Mouse (Mus musculus): ENCODE measurements around the gene Dpp10. TPM values are rescaled to one million over a fixed set of nuclear protein-coding genes. Genes with fewer than 3 reads are reported as not detected.

The Dpp10 gene
- polyA plus RNA-seq, 1 experiment from 2014 or later, result 0.20 TPM

DNA sequence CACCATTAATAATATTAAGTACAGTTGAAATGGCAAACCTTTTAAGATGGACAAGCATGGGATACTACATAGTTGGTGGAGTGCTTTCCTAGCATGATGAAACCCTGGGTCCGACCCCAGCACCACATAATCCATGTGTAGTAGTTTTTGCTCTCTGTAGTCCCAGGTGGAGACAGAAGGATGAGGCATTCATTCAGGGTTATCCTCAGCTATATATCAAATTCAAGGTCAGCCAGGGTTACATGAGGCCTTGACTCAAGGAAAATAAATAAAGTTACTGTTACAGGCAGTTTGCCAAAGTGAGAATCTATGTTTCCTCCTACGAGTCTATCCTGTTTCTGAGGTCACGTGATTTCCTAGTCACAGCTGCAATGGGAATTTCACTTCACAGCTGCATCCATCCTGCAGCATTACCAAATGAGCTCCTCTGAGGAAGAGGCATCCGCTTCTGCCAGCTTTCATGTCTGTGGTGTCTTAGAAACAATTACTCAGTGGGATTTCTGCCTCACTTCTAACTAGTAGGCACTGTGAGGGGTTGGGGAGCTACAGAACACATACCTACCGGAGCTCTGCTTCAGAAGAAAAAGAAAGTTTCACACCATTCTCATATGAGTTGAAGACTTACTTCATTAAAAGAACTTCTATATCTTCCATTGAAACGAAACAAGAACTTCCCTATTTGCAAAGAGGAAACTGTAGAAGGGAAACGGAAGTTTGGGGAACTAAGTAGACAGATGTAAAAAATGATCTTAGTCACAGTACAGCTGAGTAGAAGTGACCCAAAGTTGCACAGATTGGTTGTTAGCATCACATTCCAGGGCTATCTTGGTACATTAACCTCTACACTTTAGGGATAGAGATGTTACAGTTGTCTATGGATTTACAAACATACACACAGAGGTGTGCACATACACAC lies 111.3 kb downstream of the Dpp10 start:
- Histone ChIP-seq H3K27ac (ENCODE audit: low read depth, low read length) (no peak overlapping the region), H3K4me2 (ENCODE audit: low read depth, low read length, severe bottlenecking) (no peak overlapping the region), H3K27me3 (ENCODE audit: control insufficient read depth, insufficient read depth, low read length) (no peaks in the 10 kb centered on the region), H3K9ac (ENCODE audit: low read length) (no peak overlapping the region), H3K4me3 (ENCODE audit: low read depth, low read length) (no peak overlapping the region), H3K4me1 (replicated peaks; ENCODE audit: control insufficient read depth, insufficient read depth, low read length) (no peaks in the 10 kb centered on the region), H3K36me3 (ENCODE audit: control insufficient read depth, insufficient read depth, low read length) (no peaks in the 10 kb centered on the region), H3K9me3 (ENCODE audit: control insufficient read depth, low read length) (no peaks in the 10 kb centered on the region)
- DNase-seq (ENCODE audit: low spot score) (no peak), ATAC-seq (replicated peaks; ENCODE audit: low FRiP score) (no peak)
- WGBS, result 76% methylated on average over 7 of the region's 7 CpGs

DNA sequence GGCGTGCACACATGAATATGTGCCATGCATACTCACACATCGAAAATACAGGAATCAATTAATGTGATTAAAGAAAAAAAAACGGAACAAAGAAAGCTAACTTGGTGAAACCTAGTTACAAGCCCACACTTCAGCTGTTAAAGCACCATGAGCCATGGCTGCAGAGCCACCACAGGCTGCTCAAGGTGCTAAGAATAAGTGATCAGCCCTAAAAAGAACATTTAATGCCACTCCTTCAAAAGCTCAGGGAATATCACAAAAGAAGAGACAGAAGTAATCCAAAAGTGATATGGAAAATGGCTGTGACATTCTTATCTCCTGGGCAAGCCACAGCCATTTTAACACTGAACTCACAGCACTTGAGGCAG lies 117.4 kb downstream of the Dpp10 start:
- H3K36me3 ChIP-seq (ENCODE audit: control insufficient read depth, insufficient read depth, low read length), result no peaks in the 10 kb centered on the region
- no peak overlapping the region for H3K27ac ChIP-seq (ENCODE audit: low read depth, low read length)
- no peaks in the 10 kb centered on the region for H3K9me3 ChIP-seq (ENCODE audit: control insufficient read depth, low read length)
- H3K4me2 ChIP-seq (ENCODE audit: low read depth, low read length, severe bottlenecking), result no peak overlapping the region
- DNase-seq (ENCODE audit: low spot score) (no peak), ATAC-seq (replicated peaks; ENCODE audit: low FRiP score) (no peak)
- WGBS, result 78% methylated on average over 3 of the region's 3 CpGs
- H3K9ac ChIP-seq (ENCODE audit: low read length), result no peak overlapping the region
- H3K27me3 ChIP-seq (ENCODE audit: control insufficient read depth, insufficient read depth, low read length), result no peaks in the 10 kb centered on the region
- H3K4me1 ChIP-seq (replicated peaks; ENCODE audit: control insufficient read depth, insufficient read depth, low read length), result no peaks in the 10 kb centered on the region
- H3K4me3 ChIP-seq (ENCODE audit: low read depth, low read length), result no peak overlapping the region

DNA sequence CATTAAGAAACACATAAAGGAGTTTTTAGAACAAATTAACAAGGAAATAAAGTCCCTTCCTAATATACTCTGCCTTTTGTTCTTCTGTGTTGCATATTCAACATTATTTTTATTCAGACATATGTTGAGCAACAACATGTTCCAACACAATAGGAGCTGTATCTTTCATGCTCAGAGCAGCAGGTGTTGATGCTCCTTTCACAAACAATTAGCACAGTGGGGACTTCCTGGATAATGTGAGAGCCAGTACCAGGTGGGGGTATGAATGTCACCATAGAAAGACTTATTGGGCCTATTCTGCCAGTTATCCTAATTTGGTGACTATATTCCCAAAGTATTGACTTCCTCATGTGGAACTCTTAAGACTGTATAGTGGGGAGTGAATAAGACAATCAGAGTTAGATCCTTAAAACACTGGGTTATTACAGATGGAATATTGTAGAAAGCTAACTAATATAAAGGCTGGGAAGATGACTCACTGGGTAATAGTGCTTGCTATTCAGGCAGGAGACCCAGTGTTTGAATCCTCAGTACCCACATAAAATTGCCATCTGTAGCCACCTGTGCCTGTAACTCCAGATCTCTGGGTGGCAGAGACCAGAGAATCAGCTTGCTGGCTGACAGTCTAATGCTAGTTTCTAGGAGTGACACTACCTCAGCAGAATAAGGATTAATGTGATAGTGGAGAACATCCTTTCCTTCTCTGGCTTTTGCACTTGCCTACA lies 117.9 kb downstream of the Dpp10 start:
- no peaks in the 10 kb centered on the region for H3K4me1 ChIP-seq (replicated peaks; ENCODE audit: control insufficient read depth, insufficient read depth, low read length)
- H3K36me3 ChIP-seq (ENCODE audit: control insufficient read depth, insufficient read depth, low read length), result no peaks in the 10 kb centered on the region
- H3K4me3 ChIP-seq (ENCODE audit: low read depth, low read length), result no peak overlapping the region
- no peak overlapping the region for H3K27ac ChIP-seq (ENCODE audit: low read depth, low read length)
- ATAC-seq (replicated peaks; ENCODE audit: low FRiP score) (no peak; the same call in 1 of the 2 replicates), DNase-seq (ENCODE audit: low spot score) (no peak)
- H3K9ac ChIP-seq (ENCODE audit: low read length), result no peak overlapping the region
- no peaks in the 10 kb centered on the region for H3K27me3 ChIP-seq (ENCODE audit: control insufficient read depth, insufficient read depth, low read length)
- H3K4me2 ChIP-seq (ENCODE audit: low read depth, low read length, severe bottlenecking), result no peak overlapping the region
- no peaks in the 10 kb centered on the region for H3K9me3 ChIP-seq (ENCODE audit: control insufficient read depth, low read length)

DNA sequence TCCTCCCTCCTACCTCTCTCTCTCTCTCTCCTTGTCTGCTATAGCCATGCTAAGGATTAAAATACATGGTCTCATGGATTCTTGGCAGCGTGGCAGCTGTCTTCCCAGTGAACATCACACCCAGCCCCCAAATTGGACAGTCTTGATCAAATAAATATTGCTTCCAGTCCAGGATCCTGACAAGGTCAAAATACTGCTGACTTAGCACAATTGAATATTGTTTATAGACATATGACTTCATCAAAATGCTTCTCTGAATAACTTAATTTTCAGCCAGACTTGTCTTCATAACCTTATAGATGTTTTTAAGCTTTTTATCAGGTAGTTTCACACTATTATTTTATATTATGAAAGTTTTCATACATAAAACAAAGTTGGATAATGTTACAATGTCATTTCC lies 120.5 kb downstream of the Dpp10 start:
- H3K27ac ChIP-seq (ENCODE audit: low read depth, low read length), result no peak overlapping the region
- ATAC-seq (replicated peaks; ENCODE audit: low FRiP score), result no peak
- no peak for DNase-seq (ENCODE audit: low spot score)
- no peaks in the 10 kb centered on the region for H3K27me3 ChIP-seq (ENCODE audit: control insufficient read depth, insufficient read depth, low read length)
- no peak overlapping the region for H3K9ac ChIP-seq (ENCODE audit: low read length)
- 75% methylated on average over 1 of the region's 1 CpGs for WGBS
- H3K4me2 ChIP-seq (ENCODE audit: low read depth, low read length, severe bottlenecking), result no peak overlapping the region
- no peaks in the 10 kb centered on the region for H3K9me3 ChIP-seq (ENCODE audit: control insufficient read depth, low read length)
- H3K4me1 ChIP-seq (replicated peaks; ENCODE audit: control insufficient read depth, insufficient read depth, low read length), result no peaks in the 10 kb centered on the region
- no peaks in the 10 kb centered on the region for H3K36me3 ChIP-seq (ENCODE audit: control insufficient read depth, insufficient read depth, low read length)
- no peak overlapping the region for H3K4me3 ChIP-seq (ENCODE audit: low read depth, low read length)

DNA sequence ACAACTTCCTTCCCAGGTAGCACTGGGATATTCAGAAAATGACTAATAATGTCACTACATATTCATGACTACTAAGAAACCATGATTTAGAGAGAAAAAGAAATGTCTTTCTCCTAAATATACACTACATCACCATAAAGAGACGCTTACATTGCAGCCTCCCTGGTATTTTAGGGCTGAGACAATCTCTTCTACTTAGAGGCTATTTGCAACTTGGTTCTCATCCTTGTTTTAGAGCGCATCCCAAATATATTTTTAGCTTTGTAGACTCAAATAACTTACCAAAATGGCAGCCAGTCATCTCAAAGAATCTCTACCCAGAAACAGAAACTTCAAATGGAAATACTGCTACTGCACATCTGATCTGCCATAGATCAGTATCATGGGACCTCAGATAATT lies 121.5 kb downstream of the Dpp10 start:
- Histone ChIP-seq H3K9ac (ENCODE audit: low read length) (no peak overlapping the region), H3K9me3 (ENCODE audit: control insufficient read depth, low read length) (no peaks in the 10 kb centered on the region), H3K4me2 (ENCODE audit: low read depth, low read length, severe bottlenecking) (no peak overlapping the region), H3K27me3 (ENCODE audit: control insufficient read depth, insufficient read depth, low read length) (no peaks in the 10 kb centered on the region), H3K36me3 (ENCODE audit: control insufficient read depth, insufficient read depth, low read length) (no peaks in the 10 kb centered on the region), H3K27ac (ENCODE audit: low read depth, low read length) (no peak overlapping the region), H3K4me3 (ENCODE audit: low read depth, low read length) (no peak overlapping the region), H3K4me1 (replicated peaks; ENCODE audit: control insufficient read depth, insufficient read depth, low read length) (no peaks in the 10 kb centered on the region)
- no peak for ATAC-seq (replicated peaks; ENCODE audit: low FRiP score)
- 81% methylated on average over 2 of the region's 2 CpGs for WGBS
- no peak for DNase-seq (ENCODE audit: low spot score)

DNA sequence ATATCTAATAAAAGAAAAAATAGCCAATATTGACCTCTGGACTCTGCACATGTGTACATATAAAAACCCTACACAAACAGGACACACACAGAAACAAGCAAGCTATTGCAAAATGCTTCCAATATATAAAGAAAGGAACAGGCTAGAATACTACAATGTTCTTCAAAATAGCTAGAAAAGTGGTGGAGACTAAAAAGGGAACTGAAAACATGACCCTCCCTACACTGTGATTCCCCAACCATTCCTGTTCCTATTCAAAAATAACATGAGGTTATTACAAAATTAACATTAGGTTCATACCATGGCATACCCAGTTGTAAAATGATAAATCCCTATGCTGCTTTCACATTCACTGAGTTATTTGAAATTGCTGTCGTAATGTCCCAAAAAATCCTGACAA lies 125.8 kb downstream of the Dpp10 start:
- Histone ChIP-seq H3K4me2 (ENCODE audit: low read depth, low read length, severe bottlenecking) (no peak overlapping the region), H3K27me3 (ENCODE audit: control insufficient read depth, insufficient read depth, low read length) (no peaks in the 10 kb centered on the region), H3K4me3 (ENCODE audit: low read depth, low read length) (no peak overlapping the region), H3K27ac (ENCODE audit: low read depth, low read length) (no peak overlapping the region), H3K36me3 (ENCODE audit: control insufficient read depth, insufficient read depth, low read length) (no peaks in the 10 kb centered on the region), H3K4me1 (replicated peaks; ENCODE audit: control insufficient read depth, insufficient read depth, low read length) (no peaks in the 10 kb centered on the region), H3K9me3 (ENCODE audit: control insufficient read depth, low read length) (no peaks in the 10 kb centered on the region), H3K9ac (ENCODE audit: low read length) (no peak overlapping the region)
- ATAC-seq (replicated peaks; ENCODE audit: low FRiP score) (no peak), DNase-seq (ENCODE audit: low spot score) (no peak)
- 95% methylated on average over 1 of the region's 1 CpGs for whole genome bisulfite sequencing

DNA sequence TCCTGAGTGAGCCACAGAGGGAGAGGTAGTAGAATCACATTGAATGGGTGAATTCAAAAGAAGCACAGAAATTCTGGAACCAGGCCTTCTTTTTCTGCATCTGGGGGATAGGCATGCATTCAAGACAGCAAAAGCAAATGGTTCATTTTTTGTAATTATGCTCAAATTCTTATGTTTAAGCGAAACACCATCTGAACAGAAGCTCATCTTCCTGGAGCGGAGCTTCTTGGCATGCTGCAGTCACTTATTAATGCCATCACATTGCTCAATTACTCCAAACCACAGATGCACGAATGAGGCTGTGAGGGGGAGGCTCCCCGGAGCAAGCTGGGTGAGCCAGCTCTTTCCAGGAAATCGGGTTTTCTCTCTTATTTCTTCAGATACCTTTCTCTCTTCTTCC lies 142.7 kb downstream of the Dpp10 start:
- ATAC-seq (replicated peaks; ENCODE audit: low FRiP score) (no peak), DNase-seq (ENCODE audit: low spot score) (no peak)
- WGBS, result 89% methylated on average over 5 of the region's 5 CpGs
- Histone ChIP-seq H3K27me3 (ENCODE audit: control insufficient read depth, insufficient read depth, low read length) (no peaks in the 10 kb centered on the region), H3K9ac (ENCODE audit: low read length) (no peak overlapping the region), H3K9me3 (ENCODE audit: control insufficient read depth, low read length) (no peaks in the 10 kb centered on the region), H3K36me3 (ENCODE audit: control insufficient read depth, insufficient read depth, low read length) (no peaks in the 10 kb centered on the region), H3K4me2 (ENCODE audit: low read depth, low read length, severe bottlenecking) (no peak overlapping the region), H3K4me1 (replicated peaks; ENCODE audit: control insufficient read depth, insufficient read depth, low read length) (no peaks in the 10 kb centered on the region), H3K27ac (ENCODE audit: low read depth, low read length) (no peak overlapping the region), H3K4me3 (ENCODE audit: low read depth, low read length) (no peak overlapping the region)

DNA sequence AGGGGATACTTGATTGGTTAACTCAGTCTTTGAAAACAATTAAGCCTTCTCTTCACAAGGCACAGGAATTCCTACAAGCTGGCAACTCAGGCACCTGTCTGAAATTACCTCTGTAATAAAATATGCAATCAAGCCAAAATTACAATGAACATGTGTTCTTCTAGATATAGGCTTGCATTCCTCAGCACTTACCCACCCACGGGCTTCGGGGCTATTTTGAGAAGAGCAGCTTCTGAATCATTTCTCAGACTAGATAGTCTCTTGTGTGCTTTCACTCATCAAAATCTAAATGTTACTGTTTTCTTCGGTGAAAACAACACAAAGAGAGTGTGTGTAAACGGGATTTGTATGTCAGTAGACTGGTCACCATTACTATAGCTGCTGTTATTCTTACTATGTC lies 144.1 kb downstream of the Dpp10 start:
- Histone ChIP-seq H3K27me3 (ENCODE audit: control insufficient read depth, insufficient read depth, low read length) (no peaks in the 10 kb centered on the region), H3K4me3 (ENCODE audit: low read depth, low read length) (no peak overlapping the region), H3K9me3 (ENCODE audit: control insufficient read depth, low read length) (no peaks in the 10 kb centered on the region), H3K4me2 (ENCODE audit: low read depth, low read length, severe bottlenecking) (no peak overlapping the region), H3K9ac (ENCODE audit: low read length) (no peak overlapping the region), H3K27ac (ENCODE audit: low read depth, low read length) (no peak overlapping the region), H3K4me1 (replicated peaks; ENCODE audit: control insufficient read depth, insufficient read depth, low read length) (no peaks in the 10 kb centered on the region), H3K36me3 (ENCODE audit: control insufficient read depth, insufficient read depth, low read length) (no peaks in the 10 kb centered on the region)
- ATAC-seq (replicated peaks; ENCODE audit: low FRiP score) (no peak), DNase-seq (ENCODE audit: low spot score) (no peak)
- 85% methylated on average over 4 of the region's 4 CpGs for WGBS
